Mouse (Mus musculus) small intestine, adult 2 months (tissue): ENCODE measurements at regions not wholly inside any gene's neighbourhood (a gene's known extent, or its start where the extent isn't known, plus 50 kb on each side); places are given as distances from the start of the nearest gene placed in this dataset.

ENCODE experiments used
- H3K27ac ChIP-seq: fragments of 200-500 bp; 2 replicates; pipeline ENCODE4 v1.5.1; 2012; ENCODE audit warnings: low read depth, low read length, control low read depth, inconsistent platforms; ENCODE audit not compliant: insufficient read depth
- H3K27me3 ChIP-seq: fragments of 200-500 bp; 2 replicates; pipeline ENCODE4 v1.6.1; 2012; ENCODE audit warnings: mild to moderate bottlenecking, moderate library complexity, low read length, inconsistent platforms; ENCODE audit not compliant: control insufficient read depth, insufficient read depth
- H3K36me3 ChIP-seq: fragments of 200-500 bp; 2 replicates; pipeline ENCODE4 v1.6.1; 2012; ENCODE audit warnings: mild to moderate bottlenecking, low read length, control low read depth, inconsistent platforms; ENCODE audit not compliant: control insufficient read depth, insufficient read depth
- H3K4me1 ChIP-seq: fragments of 200-500 bp; 2 replicates; pipeline ENCODE4 v1.6.1; 2012; ENCODE audit warnings: low read length, inconsistent platforms, mixed read lengths; ENCODE audit not compliant: control insufficient read depth, insufficient read depth, insufficient read length
- H3K4me3 ChIP-seq: fragments of 200-500 bp; 2 replicates; pipeline ENCODE4 v1.5.1; 2012; ENCODE audit warnings: low read depth, mild to moderate bottlenecking, control low read depth, inconsistent platforms, low read length, moderate library complexity
- CTCF ChIP-seq: fragments of 200-500 bp; IDR thresholded peaks from 2 replicates; pipeline ENCODE4 v1.5.1; 2012; ENCODE audit warnings: low read depth, mild to moderate bottlenecking, control low read depth, inconsistent platforms, low read length, moderate library complexity, mixed read lengths; ENCODE audit not compliant: insufficient replicate concordance, insufficient read length; ENCODE audit errors: extremely low read depth
- POLR2A ChIP-seq: fragments of 200-500 bp; IDR thresholded peaks from 2 replicates; pipeline ENCODE4 v1.6.1; 2012; ENCODE audit warnings: low read depth, mild to moderate bottlenecking, control low read depth, inconsistent platforms, low read length, moderate library complexity
- WGBS: fragments of 180-500 bp; shearing (Covaris S2); methylation state at CpG from one replicate; pipeline ENCODE4 v1.1.7; 2018; 5-methylcytosine and 5-hydroxymethylcytosine counted together

- H3K4me1 ChIP-seq: no peaks in the 10 kb centered on the region
- no peak overlapping the region for H3K4me3 ChIP-seq
- H3K36me3 ChIP-seq: no peaks in the 10 kb centered on the region
- no peak for TF ChIP-seq POLR2A
- no peak for TF ChIP-seq CTCF
- H3K27ac ChIP-seq: no peak overlapping the region
- no peaks in the 10 kb centered on the region for H3K27me3 ChIP-seq
- WGBS: 87% methylated on average over 4 of the region's 4 CpGs
Observed at GRCm38 (mm10) chr5:119448494-119448893, 222.0 kb upstream of the Tbx3 start.

GRCm38 (mm10) chr5:119449166-119449565, 221.3 kb upstream of the Tbx3 start:
- H3K27ac ChIP-seq: no peak overlapping the region
- WGBS: 47% methylated on average over 7 of the region's 7 CpGs
- H3K36me3 ChIP-seq: no peaks in the 10 kb centered on the region
- TF ChIP-seq CTCF: no peak
- no peak for TF ChIP-seq POLR2A
- no peak overlapping the region for H3K4me3 ChIP-seq
- H3K27me3 ChIP-seq: no peaks in the 10 kb centered on the region
- no peaks in the 10 kb centered on the region for H3K4me1 ChIP-seq

GRCm38 (mm10) chr5:119459751-119460150, 210.7 kb upstream of the Tbx3 start:
- no peak for TF ChIP-seq POLR2A
- no peak for TF ChIP-seq CTCF
- H3K27ac ChIP-seq: no peak overlapping the region
- H3K4me3 ChIP-seq: no peak overlapping the region
- no peaks in the 10 kb centered on the region for H3K4me1 ChIP-seq
- WGBS: 79% methylated on average over 3 of the region's 3 CpGs
- no peaks in the 10 kb centered on the region for H3K27me3 ChIP-seq
- H3K36me3 ChIP-seq: no peaks in the 10 kb centered on the region

- TF ChIP-seq CTCF (no peak), POLR2A (no peak)
- H3K27ac ChIP-seq: no peak overlapping the region
- no peaks in the 10 kb centered on the region for H3K27me3 ChIP-seq
- no peaks in the 10 kb centered on the region for H3K4me1 ChIP-seq
- H3K36me3 ChIP-seq: no peaks in the 10 kb centered on the region
- no peak overlapping the region for H3K4me3 ChIP-seq
- 83% methylated on average over 14 of the region's 14 CpGs for WGBS
Observed at GRCm38 (mm10) chr5:119462659-119463530, 207.6 kb upstream of the Tbx3 start.

GRCm38 (mm10) chr5:119464553-119464952, 205.9 kb upstream of the Tbx3 start:
- Histone ChIP-seq H3K4me1 (no peaks in the 10 kb centered on the region), H3K36me3 (no peaks in the 10 kb centered on the region), H3K27me3 (no peaks in the 10 kb centered on the region), H3K4me3 (no peak overlapping the region), H3K27ac (no peak overlapping the region)
- no peak for TF ChIP-seq CTCF
- TF ChIP-seq POLR2A: no peak
- 70% methylated on average over 4 of the region's 4 CpGs for WGBS

- H3K27ac ChIP-seq: no peak overlapping the region
- no peaks in the 10 kb centered on the region for H3K36me3 ChIP-seq
- H3K4me3 ChIP-seq: no peak overlapping the region
- H3K27me3 ChIP-seq: no peaks in the 10 kb centered on the region
- WGBS: 68% methylated on average over 13 of the region's 13 CpGs
- no peaks in the 10 kb centered on the region for H3K4me1 ChIP-seq
- no peak for TF ChIP-seq POLR2A
- no peak for TF ChIP-seq CTCF
Observed at GRCm38 (mm10) chr5:119467346-119468085, 203.0 kb upstream of the Tbx3 start.

GRCm38 (mm10) chr5:119477926-119478325, 192.5 kb upstream of the Tbx3 start:
- Histone ChIP-seq H3K36me3 (no peaks in the 10 kb centered on the region), H3K4me3 (no peak overlapping the region), H3K27ac (no peak overlapping the region), H3K4me1 (no peaks in the 10 kb centered on the region), H3K27me3 (peaks cover 4% of the 10 kb centered on the region)
- no peak for TF ChIP-seq POLR2A
- TF ChIP-seq CTCF: no peak
- 80% methylated on average over 2 of the region's 2 CpGs for WGBS
